Comparison of ENCODE assay signal across 19 mouse cellular contexts in genomic region chr12:11210361-11210760, GRCm38 (mm10). TPM values are rescaled to one million over a fixed set of nuclear protein-coding genes. Genes with fewer than 3 reads are reported as not detected.
"Had no signal": no experiment of that assay in that cellular context is flagged by ENCODE, and none has a peak within 500 bp of the region (broad histone marks: within the 10 kb centered on the region; RNA-seq: fewer than 3 reads in every experiment).

No protein-coding gene starts in this region.

- DNase-seq: kidney, adult 2 months; kidney, postnatal 14 days; layer of hippocampus, postnatal 36 days; liver; liver, embryonic 13.5 days; liver, postnatal 0 days; lung, postnatal 36 days; right cerebral cortex, postnatal 25 days had no signal

- ATAC-seq: intestine, embryonic 16.5 days; liver, postnatal 0 days; midbrain, embryonic 15.5 days had no signal

RNA-seq across cellular contexts. Expression of gene Msgn1, which starts 1.6 kb away (rescaled TPM):
- total RNA-seq: layer of hippocampus, postnatal 36 days; left cerebral cortex, postnatal 36 days had no signal
- polyA plus RNA-seq: intestine, embryonic 16.5 days; kidney, adult 2 months; kidney, embryonic 15.5 days; large intestine, adult 2 months; limb, embryonic 12.5 days; liver, embryonic 13.5 days; liver, postnatal 0 days; lung, embryonic 16.5 days; midbrain, embryonic 10.5 days; midbrain, embryonic 15.5 days; neural tube, embryonic 14.5 days; stomach, postnatal 0 days had no signal

RNA-seq across cellular contexts. Expression of gene Kcns3, which starts 59.5 kb away (rescaled TPM):
- total RNA-seq: megakaryocyte progenitor cell, adult 5-6 weeks had no signal
